Mouse (Mus musculus) urinary bladder, adult 18-20 months (tissue): ENCODE data around the gene 5031410I06Rik.
"Not testable (repeated sequence)": the region's sequence is repeated elsewhere in the genome, so short reads cannot be mapped to it uniquely, and the experiment has no call there.

Experiments
- DNase-seq, 2 experiments: peaks; one replicate each; pipeline ENCODE4 v3.0.0; 2022; ENCODE audit warnings: low spot score in 2 of 2, mixed read lengths in 2 of 2

The 5031410I06Rik gene

DNA sequence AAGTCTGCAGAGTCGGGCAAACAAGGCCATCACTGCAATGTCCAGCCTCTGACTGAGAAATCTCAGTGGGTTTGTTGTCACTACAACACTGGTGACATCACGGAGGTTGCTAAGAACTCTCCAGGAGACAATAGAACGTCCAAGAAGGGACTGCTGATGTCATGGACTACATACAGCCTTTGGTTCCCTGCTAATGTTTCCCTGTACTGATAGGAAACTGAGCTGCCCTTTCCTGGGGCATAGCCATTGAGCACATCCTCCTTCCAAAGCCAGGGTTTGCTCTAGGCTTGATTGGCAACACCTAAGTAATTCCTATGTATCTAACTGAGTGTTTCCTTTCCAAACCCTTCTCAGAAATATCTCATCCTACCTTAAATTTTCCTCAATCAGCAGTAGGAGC, at the start of gene 5031410I06Rik:
5031410I06Rik (minus strand) TSS at position 101 of the 400 bp plus-strand sequence.
- not testable (repeated sequence) for DNase-seq

DNA sequence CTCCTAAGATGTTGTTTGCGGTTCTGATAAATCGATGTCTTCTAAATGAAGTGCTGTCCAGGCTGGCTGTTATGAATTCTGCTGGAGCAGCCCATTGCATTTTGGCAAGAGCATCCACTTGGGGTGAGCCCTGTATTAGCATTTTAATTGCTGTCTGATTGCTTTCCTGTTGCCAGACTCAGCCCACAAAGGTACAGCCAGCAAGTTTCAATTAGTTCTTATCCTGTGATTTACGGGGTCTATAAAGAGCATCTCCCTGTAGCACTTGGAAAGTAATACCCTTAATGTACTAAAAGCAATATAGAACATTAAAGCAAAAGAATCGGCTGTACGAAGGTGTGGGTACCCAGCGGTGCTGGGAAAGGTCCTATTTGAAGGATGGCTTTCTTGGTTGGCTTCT, 37.7 kb upstream of the 5031410I06Rik start:
- DNase-seq: no peak

DNA sequence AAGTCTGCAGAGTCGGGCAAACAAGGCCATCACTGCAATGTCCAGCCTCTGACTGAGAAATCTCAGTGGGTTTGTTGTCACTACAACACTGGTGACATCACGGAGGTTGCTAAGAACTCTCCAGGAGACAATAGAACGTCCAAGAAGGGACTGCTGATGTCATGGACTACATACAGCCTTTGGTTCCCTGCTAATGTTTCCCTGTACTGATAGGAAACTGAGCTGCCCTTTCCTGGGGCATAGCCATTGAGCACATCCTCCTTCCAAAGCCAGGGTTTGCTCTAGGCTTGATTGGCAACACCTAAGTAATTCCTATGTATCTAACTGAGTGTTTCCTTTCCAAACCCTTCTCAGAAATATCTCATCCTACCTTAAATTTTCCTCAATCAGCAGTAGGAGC, 16.2 kb upstream of the 5031410I06Rik start, which contains the start of gene Gm10220:
Gm10220 (minus strand) TSS at position 101 of the 400 bp plus-strand sequence.
- DNase-seq: not testable (repeated sequence)

DNA sequence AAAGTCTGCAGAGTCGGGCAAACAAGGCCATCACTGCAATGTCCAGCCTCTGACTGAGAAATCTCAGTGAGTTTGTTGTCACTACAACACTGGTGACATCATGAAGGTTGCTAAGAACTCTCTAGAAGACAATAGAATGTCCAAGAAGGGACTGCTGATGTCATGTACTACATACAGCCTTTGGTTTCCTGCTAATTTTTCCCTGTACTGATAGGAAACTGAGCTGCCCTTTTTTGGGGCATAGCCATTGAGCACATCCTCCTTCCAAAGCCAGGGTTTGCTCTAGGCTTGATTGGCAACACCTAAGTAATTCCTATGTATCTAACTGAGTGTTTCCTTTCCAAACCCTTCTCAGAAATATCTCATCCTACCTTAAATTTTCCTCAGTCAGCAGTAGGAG, 16.0 kb downstream of the 5031410I06Rik start, which contains the start of gene Gm10471:
Gm10471 (minus strand) TSS at position 101 of the 400 bp plus-strand sequence.
- not testable (repeated sequence) for DNase-seq

DNA sequence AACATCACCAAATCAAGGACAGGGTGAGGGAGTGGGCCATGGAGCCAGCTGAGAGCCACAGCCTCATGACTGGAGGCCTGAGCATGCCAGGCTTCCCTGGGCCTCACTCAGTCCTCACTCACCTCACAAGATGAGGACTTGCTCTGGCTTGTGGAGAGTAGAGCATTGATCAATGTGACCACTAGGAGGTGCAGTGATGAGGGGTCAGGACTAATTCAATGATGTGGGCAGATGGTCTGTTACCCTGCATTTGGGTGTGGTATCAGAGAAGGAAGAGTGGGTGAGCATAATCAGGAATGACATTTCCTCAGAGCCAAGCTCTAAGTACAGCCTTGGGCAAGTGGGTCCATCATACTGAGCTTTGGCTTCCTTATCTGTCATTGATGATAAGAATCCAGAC, 26.1 kb downstream of the 5031410I06Rik start:
- DNase-seq: not testable (repeated sequence)

DNA sequence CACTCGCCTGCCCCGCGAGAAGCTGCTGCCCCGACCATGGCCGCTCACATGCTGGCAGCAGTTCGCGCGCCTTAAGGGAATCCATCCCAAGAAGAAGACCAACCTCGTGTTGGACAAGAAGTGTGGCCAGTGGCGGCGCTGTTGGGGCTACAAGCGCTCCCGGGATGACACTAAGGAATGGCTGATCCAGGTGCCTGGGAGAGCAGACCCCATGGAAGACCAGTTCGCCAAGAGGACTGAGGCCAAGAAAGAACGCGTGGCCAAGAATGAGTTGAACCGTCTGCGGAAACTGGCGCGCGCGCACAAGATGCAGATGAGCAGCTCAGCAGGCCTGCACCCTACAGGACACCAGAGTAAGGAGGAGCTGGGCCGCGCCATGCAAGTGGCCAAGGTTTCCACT, 34.4 kb downstream of the 5031410I06Rik start:
- no peak for DNase-seq

DNA sequence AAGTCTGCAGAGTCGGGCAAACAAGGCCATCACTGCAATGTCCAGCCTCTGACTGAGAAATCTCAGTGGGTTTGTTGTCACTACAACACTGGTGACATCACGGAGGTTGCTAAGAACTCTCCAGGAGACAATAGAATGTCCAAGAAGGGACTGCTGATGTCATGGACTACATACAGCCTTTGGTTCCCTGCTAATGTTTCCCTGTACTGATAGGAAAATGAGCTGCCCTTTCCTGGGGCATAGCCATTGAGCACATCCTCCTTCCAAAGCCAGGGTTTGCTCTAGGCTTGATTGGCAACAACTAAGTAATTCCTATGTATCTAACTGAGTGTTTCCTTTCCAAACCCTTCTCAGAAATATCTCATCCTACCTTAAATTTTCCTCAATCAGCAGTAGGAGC, 46.7 kb downstream of the 5031410I06Rik start, which contains the start of gene Gm7347:
Gm7347 (minus strand) TSS at position 101 of the 400 bp plus-strand sequence.
- DNase-seq: not testable (repeated sequence)
